Mouse (Mus musculus) megakaryocyte-erythroid progenitor cell, adult 5 weeks (primary cell): Measurements from ENCODE around the gene Fstl4. TPM values are rescaled to one million over a fixed set of nuclear protein-coding genes. Genes with fewer than 3 reads are reported as not detected.

ENCODE experiments used
- polyA plus RNA-seq: library from polyadenylated mRNA; stranded (reverse); fragments of >175 nt; gene quantifications from 2 replicates; pipeline ENCODE4 v1.2.3, GENCODE M21; 2012

The Fstl4 gene
- 0.02 TPM in 1 of 2 replicates, not detected in the other for polyA plus RNA-seq

DNA sequence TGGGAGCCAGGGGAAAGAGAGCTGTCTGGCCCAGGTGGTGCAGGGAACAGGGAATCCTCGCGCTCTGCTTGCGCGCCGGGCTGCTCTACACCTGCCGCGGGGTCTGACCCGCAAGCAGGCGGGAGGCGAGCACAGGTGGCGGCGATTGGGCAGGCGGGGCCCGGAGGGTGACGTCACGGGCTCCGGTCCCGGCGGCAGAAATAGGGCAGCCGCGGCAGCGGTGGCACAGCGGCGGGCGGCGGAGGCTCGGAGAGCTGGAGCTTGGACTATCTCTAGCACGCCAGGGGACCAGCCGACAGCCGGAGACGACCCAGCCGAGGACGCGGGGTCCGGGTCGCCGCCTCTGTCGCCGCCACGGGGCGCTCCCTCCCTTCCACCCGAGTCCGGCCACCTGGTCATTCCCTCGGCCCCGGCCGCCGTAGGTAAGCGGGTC lies at the start of gene Fstl4:
Gene Fstl4, plus strand, starts transcription at position 174 of the 433 bp plus-strand sequence.

